Mouse (Mus musculus): ENCODE results near the gene Arhgef28. TPM values are rescaled to one million over a fixed set of nuclear protein-coding genes. Genes with fewer than 3 reads are reported as not detected.
"Not testable (repeated sequence)": the region's sequence is repeated elsewhere in the genome, so short reads cannot be mapped to it uniquely, and the experiment has no call there.

Gene Arhgef28
- total RNA-seq, 2 experiments from 2014 or later, result not detected

DNA sequence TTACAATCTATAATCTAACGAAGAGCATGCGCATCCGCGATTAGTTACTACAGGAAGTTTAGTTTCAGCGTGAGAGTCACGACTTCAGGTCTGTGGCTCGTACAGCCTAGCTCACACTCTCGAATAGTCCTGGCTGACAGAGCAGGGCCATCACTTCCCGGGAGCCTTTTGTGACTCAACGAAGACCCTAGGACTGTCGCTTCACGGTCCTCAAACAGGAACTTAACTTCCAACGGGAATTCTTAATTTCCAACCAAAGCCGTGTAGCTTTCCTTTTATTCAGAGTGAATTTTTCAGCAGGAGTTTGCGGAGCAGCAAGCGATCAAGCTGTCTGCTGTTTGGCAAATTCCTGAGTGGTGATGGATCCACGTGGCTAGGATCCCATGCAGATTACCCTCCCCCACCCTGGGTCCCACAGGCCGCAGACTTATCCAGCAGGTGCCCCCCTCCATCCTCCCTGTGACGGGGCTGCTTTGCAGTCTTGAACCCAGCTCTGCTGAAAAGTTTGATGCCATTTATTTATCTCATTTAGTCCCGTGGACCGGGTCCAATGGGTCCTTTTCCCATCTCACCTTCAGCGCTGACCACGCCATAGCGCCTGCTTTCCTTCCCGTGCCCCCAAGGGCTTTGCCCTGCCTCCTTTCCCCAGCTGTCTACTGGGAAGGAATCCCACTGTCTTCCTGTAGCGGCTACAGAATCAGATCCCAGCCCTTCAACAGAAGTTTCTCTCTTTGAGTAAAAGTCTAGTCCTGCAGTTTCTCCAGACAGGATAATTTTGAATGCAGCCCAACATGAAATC, 180.3 kb downstream of the Arhgef28 start:
- ATAC-seq (replicated peaks; ENCODE audit: low FRiP score, poor library complexity, severe bottlenecking), result no peak

DNA sequence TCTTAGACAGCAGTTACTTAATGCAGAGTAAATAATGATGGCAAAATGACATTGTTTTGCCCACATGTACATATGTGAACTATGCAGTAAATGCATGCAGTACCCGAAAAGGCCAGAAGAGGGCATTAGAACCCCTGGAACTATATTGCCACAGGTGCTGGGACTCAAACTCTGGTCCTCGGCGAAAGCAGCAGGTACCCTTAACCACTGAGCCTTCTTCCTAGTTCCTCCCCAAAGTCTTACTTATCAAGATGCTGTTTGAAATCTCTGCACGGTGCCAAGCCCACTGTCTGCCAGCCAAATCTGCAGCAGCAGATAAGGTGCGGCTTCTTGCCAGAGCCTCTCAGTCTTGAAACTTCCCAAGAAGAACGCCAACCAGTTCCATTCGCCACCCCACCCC, 181.1 kb downstream of the Arhgef28 start:
- no peak for ATAC-seq (replicated peaks; ENCODE audit: low FRiP score, poor library complexity, severe bottlenecking)

DNA sequence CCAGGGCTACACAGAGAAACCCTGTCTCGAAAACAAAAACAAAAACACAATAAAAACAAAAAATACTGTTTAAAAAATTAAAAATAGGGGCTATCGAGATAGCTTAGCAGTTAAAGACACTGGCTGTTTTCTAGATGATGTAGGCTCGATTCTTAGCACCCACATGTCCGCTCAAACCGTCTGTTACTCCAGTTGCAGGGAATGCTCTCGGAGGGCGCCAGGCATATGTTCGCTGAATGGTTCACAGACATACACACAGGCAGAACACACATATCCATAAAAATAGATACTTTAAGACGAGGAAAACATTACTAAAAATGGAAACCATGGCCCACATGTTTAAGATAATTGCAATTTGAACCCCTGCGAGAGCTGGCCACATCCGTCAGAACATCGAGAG, 181.6 kb downstream of the Arhgef28 start:
- ATAC-seq (replicated peaks; ENCODE audit: low FRiP score, poor library complexity, severe bottlenecking), result no peak

DNA sequence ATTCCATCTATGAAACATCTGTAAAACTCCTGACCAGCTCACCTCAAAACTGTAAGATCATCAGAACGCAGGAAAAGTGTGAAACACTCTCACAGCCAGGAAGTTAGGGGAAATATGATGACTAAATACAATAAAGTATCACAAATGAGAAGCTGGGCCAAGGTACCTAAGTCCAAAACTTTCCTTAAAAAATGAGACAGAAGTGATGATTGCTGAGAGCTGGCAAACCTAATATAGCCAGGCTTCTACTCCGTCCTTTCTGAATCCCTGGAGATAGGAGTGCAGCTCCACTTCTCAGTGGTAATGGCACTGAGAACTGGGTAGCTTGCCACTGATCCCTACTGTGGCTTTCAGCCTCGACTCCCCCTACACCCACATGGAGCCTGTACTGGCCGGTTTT, 184.3 kb downstream of the Arhgef28 start:
- ATAC-seq (replicated peaks; ENCODE audit: low FRiP score, poor library complexity, severe bottlenecking), result no peak

DNA sequence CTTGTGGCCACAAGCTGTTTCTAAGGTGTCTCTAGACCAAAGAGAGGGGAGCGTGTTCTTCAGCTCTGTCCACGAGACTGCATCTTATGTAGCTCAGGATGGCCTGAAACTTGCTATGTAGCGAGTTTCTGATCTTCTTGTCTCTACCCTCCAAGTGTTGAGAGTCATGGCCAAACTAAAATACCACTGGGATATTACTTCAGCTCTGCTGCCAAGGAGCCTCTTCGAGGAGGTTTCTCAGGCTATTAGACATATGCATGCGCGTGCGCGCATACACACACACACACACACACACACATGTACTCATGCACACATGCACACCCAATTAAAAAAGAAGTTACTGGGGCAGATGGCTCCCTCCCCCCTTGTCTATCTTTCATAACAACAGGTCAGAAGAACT, 187.4 kb downstream of the Arhgef28 start:
- not testable (repeated sequence) for ATAC-seq (replicated peaks; ENCODE audit: low FRiP score, poor library complexity, severe bottlenecking)

DNA sequence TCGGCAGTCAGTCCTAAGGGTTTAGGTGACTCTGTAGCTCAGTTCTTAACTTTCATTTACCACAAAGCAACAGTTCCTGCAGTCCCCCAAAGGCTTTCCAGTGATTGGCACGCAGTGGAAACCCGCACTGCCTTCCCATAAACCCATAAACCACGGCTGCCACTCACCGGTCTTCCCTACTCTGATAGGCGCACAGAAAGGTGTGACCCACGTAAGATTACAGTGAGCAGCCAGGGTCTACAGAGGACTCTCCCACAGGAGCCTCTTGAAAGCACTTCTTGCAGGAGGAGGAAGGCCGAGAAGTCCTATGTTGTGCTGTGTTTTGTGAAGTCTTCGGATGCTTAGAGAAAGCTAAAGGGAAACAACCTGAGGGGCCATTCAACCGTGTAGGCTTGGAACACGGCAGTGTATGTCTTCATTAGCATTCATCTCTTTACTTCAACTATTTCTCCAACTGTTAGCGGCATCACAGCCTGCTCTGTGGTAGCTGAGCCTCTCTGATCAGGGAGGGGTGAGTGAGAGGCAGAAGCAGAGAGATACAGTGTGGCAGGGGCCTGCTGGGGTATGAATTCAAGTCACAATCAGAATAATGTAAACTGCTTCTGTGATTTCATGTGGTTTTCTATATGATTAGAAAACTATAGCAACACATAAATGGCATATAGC, 189.2 kb downstream of the Arhgef28 start:
- no peak for ATAC-seq (replicated peaks; ENCODE audit: low FRiP score, poor library complexity, severe bottlenecking)

DNA sequence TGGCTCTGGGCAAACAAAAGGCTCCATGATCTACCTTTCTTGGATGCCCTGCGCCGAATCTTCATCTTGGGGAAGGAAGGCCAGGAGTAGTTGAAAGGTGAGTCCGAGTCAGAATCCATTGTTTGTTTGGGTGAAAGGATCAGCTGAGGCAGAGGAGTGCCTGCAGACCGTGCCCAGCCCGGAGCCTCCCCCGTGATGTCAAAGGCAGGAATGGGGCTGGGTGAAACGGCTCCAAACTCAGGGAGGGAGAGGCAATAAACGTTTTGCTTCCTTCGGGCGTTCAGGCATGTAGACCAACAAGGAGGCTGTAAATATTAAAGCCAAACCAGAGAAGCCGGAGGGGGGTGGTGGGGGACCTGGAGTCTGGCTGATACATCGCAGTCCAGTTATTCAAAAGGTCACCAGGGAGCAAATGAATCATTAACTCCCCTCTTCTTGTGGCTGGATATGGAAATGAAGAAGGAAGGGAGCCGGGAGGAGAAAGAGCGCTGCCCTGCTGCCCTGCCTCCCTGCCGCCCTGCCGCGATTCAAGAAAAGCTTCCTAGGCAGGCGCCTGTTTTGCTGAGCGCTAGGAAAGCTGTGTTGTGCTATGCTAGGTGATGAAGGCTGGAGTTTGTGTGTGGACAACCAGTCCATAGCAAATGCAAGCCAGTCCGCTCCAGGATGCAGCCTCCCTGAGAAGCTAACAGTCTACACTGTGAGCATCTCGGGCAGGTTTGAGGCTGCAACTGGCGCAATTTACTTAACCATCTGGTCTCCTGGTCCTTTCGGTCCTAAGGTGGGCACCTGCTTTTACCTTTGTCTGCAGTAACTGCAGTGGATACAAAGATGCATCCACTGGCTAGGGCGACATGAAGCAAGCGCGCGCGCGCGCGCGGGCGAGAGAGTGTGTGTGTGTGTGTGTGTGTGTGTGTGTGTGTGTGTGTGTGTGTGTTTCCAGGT, 190.0 kb downstream of the Arhgef28 start:
- no peak for ATAC-seq (replicated peaks; ENCODE audit: low FRiP score, poor library complexity, severe bottlenecking)

DNA sequence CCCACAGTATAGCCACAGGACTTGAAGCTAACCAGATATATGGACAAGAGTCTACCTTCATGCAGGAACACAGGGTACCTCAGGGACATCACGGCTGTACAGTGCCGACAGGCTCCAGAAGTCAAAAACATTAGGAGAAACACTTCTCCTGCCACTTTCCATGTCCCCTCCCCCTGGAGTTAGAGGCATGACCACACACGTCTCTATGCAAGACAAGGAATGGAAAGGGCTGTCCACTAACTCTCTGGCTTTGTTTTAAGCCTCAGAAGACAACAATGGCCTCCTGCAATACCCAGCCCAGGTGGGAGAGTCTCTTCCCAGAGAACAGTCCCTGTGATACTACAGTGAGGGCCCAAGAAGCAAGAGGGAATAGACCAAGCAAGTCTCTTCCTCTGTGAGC, 191.3 kb downstream of the Arhgef28 start:
- ATAC-seq (replicated peaks; ENCODE audit: low FRiP score, poor library complexity, severe bottlenecking), result no peak

DNA sequence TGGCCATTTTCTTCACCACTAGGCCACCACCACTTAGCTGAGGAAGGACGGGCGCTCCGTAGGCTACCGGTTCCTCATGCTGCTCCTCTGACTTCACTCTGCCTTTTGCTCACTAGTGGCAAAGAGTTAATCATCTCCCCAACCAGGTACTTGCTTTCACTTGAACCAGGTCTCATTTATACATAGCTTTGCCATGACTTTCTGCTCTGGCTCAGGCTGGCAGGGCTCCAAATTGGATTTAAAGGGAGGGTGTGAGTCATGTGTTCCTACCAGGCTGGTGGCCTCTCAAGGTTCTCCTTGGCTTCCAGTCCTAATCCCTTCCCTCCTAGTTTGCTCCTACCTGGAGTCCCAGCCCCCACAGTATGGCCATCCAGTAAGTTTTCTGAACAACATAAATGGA, 192.5 kb downstream of the Arhgef28 start:
- ATAC-seq (replicated peaks; ENCODE audit: low FRiP score, poor library complexity, severe bottlenecking), result no peak

DNA sequence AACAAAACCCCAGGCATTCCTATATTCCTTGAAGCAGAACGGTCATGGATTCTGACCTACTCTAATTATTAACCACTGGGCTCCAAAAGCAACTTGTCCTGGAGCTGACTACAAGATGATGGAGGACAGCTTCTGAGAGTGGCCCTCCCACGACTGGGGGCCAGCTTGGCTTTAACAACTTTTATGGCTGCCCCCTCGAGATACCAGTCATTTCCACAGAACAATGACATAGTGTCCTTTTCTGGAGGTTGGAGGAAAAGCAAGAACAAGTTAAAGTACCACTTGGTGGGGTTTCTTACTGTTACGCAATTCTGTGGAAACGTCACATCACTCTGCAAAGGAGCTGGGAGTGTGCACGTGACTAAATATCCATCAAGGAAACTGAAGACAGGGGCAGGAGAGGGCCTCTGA, 194.3 kb downstream of the Arhgef28 start:
- no peak for ATAC-seq (replicated peaks; ENCODE audit: low FRiP score, poor library complexity, severe bottlenecking)

DNA sequence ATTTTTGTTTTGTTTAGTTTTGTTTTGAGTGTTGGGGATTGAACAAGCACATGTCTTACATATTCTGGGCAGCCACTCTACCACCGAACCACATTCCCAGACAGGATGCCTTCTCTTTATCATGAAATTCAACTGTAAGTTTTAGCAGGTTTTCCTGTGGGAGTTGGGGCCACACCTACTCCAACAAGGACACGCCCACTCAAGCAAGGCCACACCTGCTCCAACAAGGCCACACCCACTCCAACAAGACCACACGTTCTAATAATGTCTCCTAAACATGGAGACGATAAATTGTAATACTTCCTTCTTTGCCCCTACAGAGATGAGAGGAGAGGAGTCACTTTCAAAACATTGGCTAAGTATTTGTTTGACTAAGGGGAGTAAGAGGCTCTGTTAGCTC, 197.2 kb downstream of the Arhgef28 start:
- ATAC-seq (replicated peaks; ENCODE audit: low FRiP score, poor library complexity, severe bottlenecking), result no peak

DNA sequence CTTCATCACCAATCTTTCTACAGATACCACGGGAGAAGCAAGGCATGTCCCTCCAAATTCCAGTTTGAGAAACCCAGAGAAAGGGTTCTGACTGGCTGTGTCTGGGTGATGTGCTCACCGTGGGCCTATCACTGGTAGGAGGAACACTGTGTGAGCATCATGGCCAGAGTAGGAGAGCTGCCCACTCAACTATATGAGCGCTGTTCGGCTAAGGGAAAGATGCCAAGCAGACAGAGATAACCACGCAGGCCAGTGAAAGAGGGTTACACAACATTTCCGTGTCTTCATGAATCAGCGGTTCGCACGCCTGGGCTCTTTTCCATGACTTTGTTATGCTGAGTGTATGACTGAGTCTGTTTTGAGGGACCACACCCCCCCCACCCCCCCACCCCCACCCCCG, 197.7 kb downstream of the Arhgef28 start:
- ATAC-seq (replicated peaks; ENCODE audit: low FRiP score, poor library complexity, severe bottlenecking), result no peak

DNA sequence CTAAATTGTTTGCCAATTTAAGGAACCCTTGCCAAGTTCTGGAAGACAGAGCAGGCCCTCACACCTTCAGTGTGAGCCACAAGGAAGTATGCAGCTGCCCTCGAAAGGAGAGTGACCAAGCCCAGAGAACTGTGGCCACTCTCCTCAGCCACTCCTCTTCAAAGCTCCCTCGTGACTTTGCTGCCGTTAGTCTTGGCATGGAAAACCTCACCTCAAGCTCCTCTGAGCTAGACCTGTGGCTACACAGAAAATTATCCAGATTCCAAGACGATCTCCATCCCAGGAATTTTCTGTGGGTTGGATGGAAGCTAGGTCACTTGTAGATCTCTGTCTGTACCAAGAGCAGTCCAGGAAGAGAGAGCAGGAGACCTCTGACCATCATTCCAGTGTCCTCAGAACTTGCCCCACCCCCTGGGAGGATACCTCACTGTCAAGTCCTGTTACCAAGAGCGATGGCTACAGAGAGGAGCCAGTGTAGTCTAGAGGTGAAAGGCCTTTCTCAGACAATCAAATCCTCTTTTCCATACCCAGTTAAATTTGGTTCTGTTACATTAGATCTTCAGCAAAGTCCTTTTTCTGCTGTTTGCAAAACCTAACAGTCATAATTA, 200.5 kb downstream of the Arhgef28 start:
- no peak for ATAC-seq (replicated peaks; ENCODE audit: low FRiP score, poor library complexity, severe bottlenecking)

DNA sequence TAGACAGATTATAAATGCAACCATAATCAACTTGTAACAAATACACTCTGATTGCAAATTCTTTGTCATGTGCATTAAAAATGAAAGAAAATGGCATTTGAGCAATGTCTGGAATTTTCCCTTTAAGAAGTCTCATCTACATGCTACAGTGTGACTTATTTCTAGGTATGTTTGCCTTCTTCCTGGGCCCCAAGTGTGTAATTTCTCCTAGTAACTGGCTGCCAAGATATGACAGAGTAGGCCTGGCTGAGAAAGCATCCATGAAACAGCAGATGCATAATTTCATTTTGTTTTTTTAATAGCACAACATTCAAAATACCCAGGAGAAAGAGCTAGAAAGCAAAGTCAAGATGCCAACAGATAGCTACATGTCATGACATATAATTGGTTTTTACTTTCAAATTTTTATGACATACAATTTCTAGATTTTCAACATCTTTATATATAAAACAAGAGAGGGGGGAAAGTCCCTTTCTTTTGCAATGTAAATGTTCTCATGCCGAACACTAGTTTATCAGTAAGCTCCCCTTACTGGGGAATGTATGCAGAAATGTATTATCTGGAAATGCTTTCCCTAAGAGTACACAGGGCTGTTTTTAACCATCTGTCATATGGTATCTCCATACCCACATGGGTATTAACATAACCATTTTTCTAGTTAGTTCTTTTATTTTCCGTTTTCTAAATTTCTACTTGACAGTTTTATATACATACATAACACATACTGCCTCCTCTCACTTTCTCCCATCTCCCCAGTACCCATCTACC, 201.4 kb downstream of the Arhgef28 start:
- no peak for ATAC-seq (replicated peaks; ENCODE audit: low FRiP score, poor library complexity, severe bottlenecking)

DNA sequence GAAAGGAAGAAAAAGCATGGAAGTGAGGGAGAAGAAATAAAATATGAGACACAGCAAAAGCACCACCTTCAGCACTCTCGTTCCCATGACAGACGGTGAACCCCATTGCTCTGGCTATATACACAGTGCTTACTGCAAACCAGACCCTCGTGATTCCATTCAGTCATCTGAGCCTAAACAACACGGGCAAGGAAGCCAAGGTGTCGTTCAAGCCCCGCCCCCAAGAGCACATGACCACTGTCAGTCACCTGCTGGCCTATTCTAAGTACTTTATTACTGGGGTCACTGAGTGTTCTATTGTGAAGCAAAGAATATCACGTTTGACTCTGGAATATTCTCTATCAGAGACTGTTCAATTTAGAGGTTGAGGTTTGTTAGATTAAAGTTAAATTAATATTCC, 202.5 kb downstream of the Arhgef28 start:
- ATAC-seq (replicated peaks; ENCODE audit: low FRiP score, poor library complexity, severe bottlenecking), result no peak

DNA sequence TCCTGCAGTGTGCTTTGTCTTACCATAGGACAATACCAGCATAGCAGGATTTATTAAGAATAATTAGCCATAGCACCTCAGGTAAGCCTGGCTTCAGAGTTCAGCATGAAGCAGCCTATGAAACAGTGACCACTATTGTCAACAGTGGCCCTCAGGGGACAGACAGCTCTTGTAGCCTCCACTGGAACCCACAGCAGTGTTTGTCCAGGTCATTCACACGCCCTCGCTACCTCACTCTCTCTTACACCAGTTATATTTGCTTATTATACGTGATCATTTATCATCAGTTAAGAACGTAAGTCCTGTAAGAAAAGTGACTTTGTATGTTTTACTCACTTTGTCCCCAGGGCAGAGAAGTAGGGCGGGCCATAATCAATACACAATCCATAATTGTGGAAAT, 203.6 kb downstream of the Arhgef28 start:
- ATAC-seq (replicated peaks; ENCODE audit: low FRiP score, poor library complexity, severe bottlenecking), result no peak

DNA sequence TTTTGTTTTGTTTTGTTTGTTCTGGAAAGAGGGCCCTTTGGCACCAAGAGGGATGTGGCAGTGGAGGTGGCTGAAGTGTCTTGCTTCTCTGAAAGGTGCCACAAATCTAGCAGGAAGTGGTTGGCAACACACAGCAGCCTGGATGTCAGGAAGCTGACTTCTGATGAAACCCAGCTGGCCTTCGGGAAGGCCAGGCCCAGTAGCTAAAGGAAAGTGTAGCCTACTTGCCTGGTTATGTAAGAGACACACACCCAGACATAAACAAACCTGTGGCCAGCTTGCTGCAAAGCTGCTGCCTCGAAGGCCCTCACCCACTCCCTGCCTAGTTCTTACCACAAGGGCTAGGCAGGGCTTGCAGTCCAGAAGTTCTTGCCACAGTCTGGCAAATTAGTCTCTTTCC, 204.1 kb downstream of the Arhgef28 start:
- ATAC-seq (replicated peaks; ENCODE audit: low FRiP score, poor library complexity, severe bottlenecking), result no peak

DNA sequence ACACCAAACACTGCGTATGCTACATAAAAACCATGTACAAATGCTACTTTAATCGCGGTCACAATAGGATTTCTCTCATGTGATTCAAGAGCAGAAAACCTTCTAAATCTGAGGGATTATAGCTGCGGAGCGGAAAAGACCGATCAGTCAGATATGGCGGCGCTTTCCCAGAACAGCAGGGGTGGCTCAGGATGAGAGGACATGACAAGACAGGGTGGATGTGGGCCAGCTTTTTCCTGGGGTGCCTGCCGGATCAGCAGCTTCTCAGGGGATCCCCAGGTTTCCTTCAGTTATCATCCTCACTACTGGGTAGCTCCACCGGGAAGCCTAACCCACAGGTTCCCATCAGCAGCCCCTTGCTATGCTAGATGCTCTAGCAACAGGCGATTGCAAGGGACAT, 204.5 kb downstream of the Arhgef28 start:
- no peak for ATAC-seq (replicated peaks; ENCODE audit: low FRiP score, poor library complexity, severe bottlenecking)

DNA sequence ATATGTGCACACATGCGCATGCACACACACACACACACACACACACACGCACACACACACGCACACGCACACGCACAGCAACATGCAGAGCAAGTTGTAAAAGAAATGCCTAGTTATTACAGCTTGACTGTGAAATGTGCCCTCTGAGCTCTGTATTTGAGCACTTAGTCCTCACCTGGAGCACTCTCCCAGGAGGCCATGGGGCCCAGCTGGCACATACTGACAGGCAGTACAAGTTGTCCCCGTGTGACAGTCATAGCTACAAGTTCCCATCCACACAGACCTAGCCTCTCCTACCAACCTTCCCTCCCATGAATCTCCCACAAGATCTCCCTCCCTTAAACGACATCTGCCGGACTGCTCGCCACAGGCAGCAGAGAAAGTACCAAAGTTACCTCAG, 205.4 kb downstream of the Arhgef28 start:
- ATAC-seq (replicated peaks; ENCODE audit: low FRiP score, poor library complexity, severe bottlenecking), result no peak
